Mouse (Mus musculus) layer of hippocampus, adult 2 months (tissue): ENCODE measurements at regions not wholly inside any gene's neighbourhood (a gene's known extent, or its start where the extent isn't known, plus 50 kb on each side); places are given as distances from the start of the nearest gene placed in this dataset.
"Not testable (repeated sequence)": the region's sequence is repeated elsewhere in the genome, so short reads cannot be mapped to it uniquely, and the experiment has no call there.

Experiments used
- DNase-seq, 2 experiments: peaks; one replicate each; pipeline ENCODE4 v3.0.0; 2022; ENCODE audit warnings: low spot score in 2 of 2
- H3K27ac ChIP-seq: fragments of 200-600 bp; 2 replicates; pipeline ENCODE4 v1.8.1; 2022
- H3K4me3 ChIP-seq: fragments of 200-600 bp; 2 replicates; pipeline ENCODE4 v1.8.1; 2022; ENCODE audit warnings: mild to moderate bottlenecking
- CTCF ChIP-seq: fragments of 200-600 bp; conservative IDR thresholded peaks from 2 replicates; pipeline ENCODE4 v1.8.1; 2022; ENCODE audit warnings: antibody characterized with exemption, mild to moderate bottlenecking, moderate library complexity

DNA sequence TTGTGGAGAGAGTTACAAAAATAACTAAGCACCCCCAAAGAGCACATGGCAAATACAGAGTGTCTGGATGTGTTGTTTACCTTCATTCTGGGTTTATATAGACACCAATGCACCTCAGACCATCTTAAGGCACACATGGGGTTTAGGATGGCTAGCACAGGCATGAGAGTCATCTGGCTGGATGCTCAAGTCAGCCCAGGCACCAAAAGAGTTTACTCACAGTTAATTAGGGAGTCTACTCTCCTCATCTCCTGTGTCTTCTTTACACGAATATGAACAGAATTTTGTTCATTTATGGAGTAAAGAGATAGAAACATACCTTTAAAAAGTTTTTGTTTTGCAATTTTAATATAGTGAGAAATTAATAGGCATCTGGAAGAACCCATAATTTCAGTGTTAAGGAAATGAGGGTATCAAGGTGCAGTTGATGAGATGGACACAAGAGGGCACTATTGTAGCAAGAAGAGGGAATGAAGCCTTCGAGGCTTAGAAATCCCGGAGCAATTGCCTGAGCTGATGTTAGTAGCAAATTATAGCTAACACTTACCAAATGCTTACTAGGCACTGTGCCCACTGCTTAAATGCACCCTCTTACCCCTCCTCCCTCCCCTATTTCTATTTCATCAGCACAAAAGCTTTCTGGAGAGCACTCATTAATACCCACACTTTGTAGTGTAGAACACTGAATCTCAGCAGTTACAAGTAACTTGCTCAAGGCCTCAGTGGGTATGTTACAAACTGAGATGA lies 174.6 kb downstream of the Eepd1 start:
- peak; percentile 66 to 74 for DNase-seq
- Histone ChIP-seq H3K4me3 (no peak overlapping the region), H3K27ac (no peak overlapping the region)
- TF ChIP-seq CTCF = peak; percentile 88

DNA sequence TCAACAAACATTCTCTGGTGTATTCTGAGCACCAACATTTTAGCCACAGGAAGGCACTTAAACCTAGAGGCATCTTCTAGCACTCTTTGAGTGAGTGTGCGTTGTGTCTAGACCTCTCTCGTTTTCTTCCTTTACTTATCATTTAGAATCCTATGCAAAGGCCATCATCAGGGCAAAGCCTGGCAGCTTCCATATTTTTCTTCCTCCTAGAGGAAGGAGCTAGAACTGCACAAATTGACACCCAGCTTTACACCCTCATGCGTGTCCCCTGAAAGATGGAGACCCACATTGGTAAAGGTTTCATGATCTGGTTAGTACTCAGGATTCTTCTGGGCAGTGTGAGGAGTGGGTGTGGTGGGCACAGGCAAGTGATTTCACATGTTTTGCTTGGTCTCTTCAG lies 175.2 kb downstream of the Eepd1 start:
- DNase-seq = no peak
- Histone ChIP-seq H3K27ac (no peak overlapping the region), H3K4me3 (no peak overlapping the region)
- TF ChIP-seq CTCF = no peak

DNA sequence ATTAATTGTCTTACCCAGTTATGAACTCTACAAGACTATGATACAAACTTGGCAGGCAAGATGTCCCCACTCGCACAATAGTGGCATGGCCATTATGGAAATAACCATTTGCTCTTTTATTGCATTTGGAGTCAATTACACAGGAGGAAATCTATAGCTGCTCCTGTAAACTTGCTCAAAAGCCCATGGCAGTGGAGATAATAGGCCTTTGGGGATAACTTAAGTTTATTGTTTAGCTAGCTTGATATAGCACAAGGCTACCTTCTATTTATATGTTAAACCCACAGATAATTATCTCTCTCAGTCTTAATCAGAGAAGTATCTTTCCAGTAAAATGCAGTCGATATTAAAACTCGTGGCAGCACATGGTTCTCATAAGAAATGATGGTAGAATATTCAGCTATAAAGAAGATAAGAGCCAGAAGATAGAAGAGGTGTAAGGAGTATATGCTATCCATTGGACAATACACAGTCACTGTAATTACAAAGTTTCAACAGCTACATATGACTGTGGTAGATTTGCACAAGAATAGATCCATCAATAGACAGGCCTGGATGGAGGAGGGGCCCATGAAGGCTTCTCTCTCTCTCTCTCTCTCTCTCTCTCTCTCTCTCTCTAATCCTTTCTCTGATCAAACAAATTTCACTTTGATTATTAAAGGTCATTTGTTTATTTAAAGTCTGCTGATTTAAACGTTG lies 202.4 kb downstream of the Eepd1 start:
- TF ChIP-seq CTCF = no peak
- DNase-seq = no peak
- Histone ChIP-seq H3K27ac (no peak overlapping the region), H3K4me3 (no peak overlapping the region)

DNA sequence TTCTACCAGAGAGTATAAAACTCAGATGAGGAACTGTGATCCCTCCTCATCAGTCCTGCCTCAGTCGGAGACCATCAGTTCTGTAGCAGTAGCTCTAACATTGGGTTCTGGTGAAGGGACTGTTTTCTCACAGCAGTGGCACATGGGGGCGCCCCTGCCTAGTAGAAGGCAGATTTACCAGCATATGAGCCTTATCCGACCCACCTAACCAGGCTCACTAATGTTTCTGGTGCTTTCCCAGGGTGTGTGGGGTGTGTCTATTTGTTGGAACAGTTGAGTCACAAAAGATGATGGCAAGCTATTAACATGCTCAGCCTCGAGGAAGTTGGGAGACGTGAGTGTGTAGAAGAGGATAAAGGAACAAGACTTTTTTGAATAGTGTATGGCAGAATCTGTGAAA lies 212.3 kb downstream of the Eepd1 start:
- DNase-seq = peak; percentile 51 to 58
- peak; percentile 89 for TF ChIP-seq CTCF
- Histone ChIP-seq H3K4me3 (no peak overlapping the region), H3K27ac (no peak overlapping the region)

DNA sequence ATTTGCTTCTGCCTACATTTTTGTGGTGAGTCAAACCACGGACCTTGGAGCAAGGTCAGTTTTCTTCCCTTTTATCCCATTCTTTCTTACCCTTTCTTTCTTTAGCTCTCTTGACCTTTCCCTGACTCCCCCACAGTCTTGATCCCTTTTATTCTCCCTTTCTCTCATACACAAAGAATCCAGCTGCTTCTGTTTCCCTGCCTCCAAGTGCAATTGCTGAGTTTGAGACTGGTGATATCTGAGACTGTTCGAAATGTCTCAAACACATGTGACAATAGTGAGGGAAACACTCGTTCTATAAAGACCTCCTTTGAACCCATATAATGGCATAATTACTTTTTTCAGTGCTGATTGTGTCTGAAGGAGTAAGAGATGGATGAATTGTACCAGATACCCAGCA lies 213.7 kb downstream of the Eepd1 start:
- no peak overlapping the region for H3K27ac ChIP-seq
- TF ChIP-seq CTCF = no peak
- DNase-seq = no peak

DNA sequence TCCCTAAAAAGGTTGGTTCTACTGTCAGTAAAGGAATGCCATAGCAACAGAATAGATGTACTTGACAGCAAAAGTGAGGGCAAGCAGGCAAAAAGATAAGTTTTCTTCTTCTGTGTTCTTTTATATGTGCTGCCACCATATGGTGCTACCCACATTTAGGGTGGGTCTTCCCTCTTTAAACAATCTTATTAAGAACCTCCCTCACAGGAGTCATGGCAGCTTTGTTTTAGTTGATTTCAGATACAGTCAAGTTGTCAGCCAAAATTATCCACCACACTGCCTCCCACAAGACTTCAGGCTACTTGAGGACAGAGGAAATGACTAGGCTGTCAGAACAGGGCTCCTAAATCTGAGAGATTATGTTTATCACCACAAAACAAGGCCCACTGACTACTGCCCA lies 232.3 kb downstream of the Eepd1 start:
- H3K27ac ChIP-seq = no peak overlapping the region
- TF ChIP-seq CTCF = no peak
- H3K4me3 ChIP-seq = no peak overlapping the region
- DNase-seq = peak in 1 of 2 experiments; percentile 26

More for the DNA sequence above, 213.7 kb downstream of the Eepd1 start:
- no peak overlapping the region for H3K4me3 ChIP-seq

DNA sequence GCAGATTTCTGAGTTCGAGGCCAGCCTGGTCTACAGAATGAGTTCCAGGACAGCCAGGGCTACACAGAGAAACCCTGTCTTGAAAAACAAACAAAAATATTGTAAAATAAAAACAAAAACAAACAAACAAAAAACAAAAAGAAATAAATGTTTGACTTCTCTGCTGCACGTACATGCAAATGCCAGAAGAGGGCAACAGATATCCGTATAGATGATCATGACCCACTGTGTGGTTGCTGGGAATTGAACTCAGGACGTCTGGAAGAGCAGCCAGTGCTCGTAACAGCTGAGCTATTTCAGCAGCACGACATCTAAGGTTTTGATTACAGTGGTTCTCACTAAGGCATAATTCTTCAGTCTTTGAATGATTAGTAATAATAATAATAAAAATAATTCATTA lies 262.8 kb downstream of the Eepd1 start:
- no peak for DNase-seq
- Histone ChIP-seq H3K27ac (no peak overlapping the region), H3K4me3 (no peak overlapping the region)
- TF ChIP-seq CTCF = peak; percentile 56

DNA sequence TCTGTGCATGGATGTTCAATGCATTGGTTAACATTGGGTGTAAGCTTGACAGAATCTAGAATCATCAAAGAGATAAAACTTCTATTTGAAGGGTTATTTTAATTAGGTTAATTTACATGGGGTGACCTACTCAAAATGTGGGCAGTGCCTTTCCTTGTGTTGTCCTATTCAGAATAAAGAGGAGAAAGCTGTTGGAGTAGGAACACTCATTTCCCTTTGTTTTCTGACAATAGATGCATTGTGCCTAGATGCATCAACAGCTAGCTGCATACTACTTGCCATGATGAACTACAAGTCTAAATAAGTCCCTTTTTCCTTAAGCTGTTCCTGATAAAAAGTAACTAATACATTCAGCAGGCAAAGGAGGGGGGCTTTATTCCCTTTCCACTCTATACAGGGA lies 269.8 kb downstream of the Eepd1 start:
- DNase-seq = no peak
- no peak for TF ChIP-seq CTCF
- H3K4me3 ChIP-seq = no peak overlapping the region
- no peak overlapping the region for H3K27ac ChIP-seq

DNA sequence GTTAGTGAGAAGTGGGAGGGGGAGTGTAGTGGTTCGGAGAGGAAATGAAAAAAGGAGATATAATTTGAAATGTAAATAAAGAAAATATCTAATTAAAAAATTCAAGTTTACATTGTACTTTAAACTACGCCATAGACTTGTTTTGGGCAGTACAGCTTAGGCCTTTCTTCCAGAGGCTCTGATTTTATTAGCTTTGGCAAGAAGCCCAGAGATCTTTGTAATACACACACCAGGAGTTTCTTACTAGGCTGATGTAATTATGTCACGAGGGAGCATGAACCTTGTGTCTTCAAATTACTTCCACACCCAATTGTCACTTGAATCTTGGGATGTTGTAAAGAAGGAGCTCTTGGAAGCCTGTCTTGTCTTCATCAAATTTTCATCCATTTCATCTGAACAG lies 292.6 kb downstream of the Eepd1 start:
- no peak for DNase-seq
- Histone ChIP-seq H3K4me3 (no peak overlapping the region), H3K27ac (no peak overlapping the region)
- TF ChIP-seq CTCF = no peak

DNA sequence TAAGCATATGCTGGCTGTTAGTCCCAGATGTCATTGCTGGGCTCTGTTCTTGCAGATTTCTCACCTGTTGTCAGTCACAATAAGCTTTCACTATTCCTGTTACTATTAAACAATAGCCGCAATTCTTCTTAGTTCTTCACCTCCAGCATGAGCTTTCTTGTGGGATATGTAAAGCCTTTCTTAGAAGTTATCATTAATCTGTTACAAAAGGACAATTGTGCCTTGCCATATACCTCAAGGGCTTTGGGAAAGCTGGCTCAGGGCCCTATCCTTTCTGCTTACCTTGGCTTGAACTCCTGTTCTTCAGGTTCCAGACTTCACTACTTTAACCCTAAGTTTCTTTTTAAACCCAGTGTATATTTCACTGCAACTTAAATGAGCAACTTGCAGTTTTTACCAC lies 301.3 kb downstream of the Eepd1 start:
- no peak for TF ChIP-seq CTCF
- no peak for DNase-seq
- no peak overlapping the region for H3K27ac ChIP-seq
- no peak overlapping the region for H3K4me3 ChIP-seq

DNA sequence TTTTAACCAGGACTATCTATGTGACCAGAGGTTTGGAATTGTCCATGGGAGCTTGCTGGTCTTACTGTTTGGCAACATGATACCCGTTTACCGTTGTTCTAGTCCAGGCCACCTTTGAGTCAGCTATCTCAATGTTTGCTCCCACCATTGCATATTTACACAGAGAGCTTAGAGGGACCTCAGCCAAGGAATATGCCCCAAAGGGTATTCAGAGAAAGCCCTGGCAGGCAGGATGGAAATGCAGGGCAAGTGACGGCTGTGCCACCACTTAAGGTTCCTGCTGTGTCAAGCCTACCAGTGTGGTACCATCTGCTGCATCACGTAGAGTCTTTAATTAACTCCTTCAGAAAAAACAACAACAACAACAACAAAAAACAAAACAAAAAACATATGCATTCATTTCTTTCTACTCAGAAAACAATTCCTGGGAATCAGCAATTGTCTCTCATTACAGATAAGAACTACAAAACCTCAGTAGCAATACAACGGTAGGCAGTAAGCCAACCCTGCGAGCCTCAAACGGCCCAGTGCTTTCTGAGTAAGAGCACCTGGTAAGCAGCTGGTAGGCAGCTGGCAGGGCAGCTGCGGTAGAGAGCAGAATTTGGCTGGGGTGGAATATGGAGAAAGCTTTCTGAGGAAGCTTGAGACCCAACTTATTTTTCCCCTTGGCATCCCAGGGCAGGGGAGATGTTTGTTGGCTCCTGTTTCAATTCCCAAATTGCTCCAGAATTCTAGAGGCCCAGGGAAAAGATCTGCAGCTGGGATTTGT lies 314.0 kb downstream of the Eepd1 start:
- Histone ChIP-seq H3K27ac (no peak overlapping the region), H3K4me3 (no peak overlapping the region)
- TF ChIP-seq CTCF = no peak
- DNase-seq = no peak

DNA sequence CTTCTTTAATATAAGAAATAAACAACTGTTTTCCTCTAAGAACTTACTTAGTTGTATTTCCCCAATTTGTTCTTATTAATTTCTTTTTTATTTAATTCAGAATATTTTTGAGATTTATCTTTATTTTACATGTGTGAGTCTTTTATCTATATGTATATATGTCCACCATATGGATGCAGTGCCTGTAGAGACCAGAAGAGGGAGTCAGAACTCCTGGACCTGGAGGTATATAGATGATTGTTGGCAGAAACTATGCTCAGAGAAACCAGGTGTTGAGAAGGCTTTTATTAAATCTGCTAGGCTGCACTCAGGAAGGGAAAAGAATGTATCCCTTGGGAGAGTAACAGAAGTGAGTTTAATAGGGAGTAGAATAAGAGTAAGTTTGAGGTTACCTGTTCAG lies 328.2 kb downstream of the Eepd1 start:
- H3K4me3 ChIP-seq = no peak overlapping the region
- 0 out of 2 replicates have a peak, but pooled peaks have one; percentile 9 for TF ChIP-seq CTCF
- DNase-seq = no peak
- H3K27ac ChIP-seq = no peak overlapping the region

DNA sequence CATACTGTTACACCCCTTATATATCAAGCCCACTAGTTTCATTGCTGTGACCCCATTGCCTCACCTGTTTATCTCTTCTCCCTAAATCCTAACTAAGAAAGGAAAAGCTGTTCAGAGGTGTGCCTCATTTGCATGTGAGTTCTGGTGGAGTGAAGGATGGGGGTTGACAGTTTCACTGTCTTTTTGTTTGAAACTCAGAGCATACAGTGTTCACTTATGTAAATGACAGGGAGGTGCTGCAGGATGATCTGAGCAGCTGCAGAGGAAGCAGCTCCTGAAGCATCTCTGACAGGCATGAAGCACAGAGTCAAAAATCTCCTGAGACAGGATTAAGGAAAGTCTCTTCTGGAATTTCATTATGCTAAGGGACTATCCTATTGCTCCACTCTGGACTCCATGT lies 351.9 kb downstream of the Eepd1 start:
- TF ChIP-seq CTCF = no peak
- no peak for DNase-seq
- H3K27ac ChIP-seq = no peak overlapping the region
- H3K4me3 ChIP-seq = no peak overlapping the region

DNA sequence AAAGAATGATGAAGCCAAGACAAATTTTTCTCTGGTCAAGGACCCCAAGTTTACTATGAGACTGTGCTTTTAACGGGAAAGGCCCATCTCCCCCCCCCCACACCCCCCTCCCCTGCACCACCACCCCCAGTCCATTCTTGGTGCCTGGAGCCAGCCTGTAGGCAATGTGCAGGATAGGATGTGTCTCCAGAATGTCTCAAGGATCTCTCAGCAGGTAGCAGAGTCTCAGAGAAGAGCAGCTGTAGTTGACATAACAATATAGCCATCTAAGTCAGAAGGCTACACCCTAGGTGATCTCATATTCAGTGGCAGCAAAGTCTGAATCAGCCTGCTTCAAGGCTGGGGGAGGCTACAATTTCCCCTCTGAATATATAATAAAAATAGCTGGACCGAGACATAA lies 368.6 kb downstream of the Eepd1 start:
- not testable (repeated sequence) for H3K27ac ChIP-seq, H3K4me3 ChIP-seq, DNase-seq

DNA sequence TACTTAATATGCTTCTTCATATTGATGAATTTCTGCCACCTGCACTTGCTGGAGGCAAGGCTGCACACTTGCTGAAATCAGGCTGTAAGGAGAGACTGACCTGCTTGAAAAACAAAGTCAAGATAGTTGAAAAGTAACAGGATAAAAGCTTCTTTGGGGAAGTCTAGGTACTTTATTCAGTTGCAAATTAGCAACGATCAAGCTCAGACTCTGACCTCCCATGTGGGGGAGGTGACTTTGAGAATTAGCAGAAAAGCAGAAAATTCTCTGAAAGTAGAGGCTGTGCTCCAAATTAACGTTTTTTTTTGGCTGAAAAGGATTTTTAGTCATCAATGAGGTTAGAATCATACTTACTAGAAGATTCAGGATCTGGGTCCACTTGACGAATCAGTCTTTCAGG lies 369.3 kb downstream of the Eepd1 start:
- not testable (repeated sequence) for H3K4me3 ChIP-seq, DNase-seq, H3K27ac ChIP-seq
